Mouse (Mus musculus) urinary bladder, postnatal 4 days (tissue): ENCODE data around the gene Cela2a.
A peak's percentile ranks its signal among the peaks of the same experiment; 100 is the strongest.

ENCODE experiments used
- DNase-seq, 2 experiments: peaks; one replicate each; pipeline ENCODE4 v3.0.0; 2021 to 2022; ENCODE audit warnings: low spot score in 2 of 2

The Cela2a gene

DNA sequence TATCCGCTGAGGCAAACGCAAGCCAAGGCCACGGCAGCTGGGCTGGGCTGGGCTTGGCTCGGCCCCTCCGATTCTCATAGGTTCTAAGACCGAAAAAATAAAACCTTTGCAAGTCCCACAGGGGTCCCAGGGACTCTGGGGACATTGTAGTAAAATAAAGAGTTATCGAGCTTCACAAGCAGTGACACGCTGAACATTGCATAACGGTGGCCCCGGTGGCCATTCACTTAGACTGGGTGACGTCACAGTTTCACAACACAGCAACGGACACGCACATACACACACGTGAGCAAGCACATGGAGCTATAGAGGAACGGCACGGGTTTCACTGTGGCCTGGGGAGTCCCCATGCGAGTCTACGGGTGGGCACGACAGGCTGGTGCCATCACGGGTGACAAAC, 32.5 kb upstream of the Cela2a start:
- no peak for DNase-seq

DNA sequence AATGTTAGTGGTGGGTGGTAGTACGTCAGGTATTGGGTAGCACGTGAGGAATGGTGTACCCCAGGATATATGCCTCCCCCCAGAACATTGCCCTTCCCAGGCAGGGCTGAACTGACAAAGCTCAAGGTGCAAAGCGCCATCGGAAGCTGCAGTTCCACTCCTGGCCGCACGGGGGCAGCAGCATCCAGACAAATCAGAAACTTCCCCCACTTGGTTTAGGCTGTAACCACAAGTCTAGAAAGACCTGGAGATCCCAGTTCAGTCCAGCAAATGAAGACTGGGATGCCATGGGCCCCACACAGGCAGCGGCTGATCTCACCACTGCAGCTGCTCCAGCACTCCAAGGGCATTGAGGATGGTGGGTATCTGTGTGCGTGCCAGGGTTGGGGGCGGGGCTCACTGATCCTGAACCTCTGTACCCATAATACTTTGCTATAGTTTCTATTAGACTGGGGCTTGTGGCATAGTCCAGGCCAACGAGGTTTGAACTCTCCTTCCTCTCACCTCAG, 31.5 kb upstream of the Cela2a start:
- peak; percentile 71 to 85 for DNase-seq

DNA sequence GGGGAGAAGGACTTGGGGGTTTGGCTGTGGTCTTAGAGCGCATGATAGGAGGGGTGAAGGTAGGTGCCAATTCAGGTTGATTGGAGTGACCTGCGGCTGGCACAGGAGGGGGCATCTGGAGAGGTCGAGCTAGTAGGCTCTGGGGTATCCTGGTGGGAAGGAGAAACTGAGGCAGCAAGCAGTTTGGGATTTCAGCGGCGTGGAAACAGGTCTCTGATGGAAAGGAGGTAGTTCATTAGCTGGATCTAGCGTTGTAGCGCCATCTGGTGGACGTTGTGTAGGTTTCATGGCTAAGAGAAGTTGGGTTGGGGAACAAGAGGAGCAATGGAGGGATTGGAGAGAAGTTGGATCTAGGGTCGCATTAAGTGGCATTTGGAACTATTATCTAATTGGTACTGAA, 27.5 kb upstream of the Cela2a start:
- no peak for DNase-seq

DNA sequence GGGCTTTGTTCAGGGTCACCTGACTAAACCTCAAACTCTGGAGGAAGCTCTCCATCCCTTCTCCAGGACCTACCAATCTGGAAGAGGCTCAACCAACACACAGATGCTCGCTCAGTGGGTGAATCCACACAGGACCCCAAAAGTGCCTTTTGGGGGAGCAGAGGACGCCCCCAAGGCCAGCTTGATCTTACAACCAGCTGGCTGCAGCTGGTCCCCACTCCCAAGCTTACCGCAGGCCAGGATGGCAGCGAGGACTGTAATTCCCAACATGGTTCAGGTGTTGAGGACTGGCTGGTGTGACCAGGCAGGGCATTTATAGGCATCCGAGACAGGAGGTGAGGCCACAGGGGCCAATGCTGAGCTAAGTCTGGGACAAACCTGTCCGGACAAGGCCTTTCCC, 20.0 kb upstream of the Cela2a start, which contains the start of gene Ctrc:
Gene Ctrc, minus strand, starts transcription at position 361 of the 400 bp plus-strand sequence.
- DNase-seq, result no peak

DNA sequence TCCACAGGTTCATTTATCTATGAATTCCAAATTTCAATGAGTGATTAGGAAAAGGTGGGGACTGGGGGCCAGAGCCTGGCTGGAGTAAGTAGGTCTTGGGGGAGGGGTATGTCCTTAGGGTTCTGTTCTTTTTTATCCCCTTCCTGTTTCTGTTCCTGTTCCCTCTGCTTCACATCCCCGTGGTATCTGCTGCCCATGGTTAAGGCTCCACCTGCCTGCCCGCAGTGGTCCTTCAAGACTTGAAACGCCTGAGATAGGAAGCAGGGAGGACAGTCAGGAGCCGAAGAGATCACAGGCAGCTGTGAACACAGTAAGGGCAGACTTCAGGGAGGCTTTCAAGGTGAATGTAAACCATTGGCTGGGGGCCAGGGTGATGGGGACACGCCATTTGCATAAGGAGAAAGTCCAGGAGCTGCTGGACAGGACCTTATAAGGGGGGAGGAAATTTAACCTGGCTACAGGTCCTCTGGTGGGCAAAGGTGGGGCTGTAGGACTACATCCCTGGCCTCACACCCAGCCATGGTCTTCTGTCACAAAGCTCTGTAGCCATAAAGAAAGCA, 8.7 kb upstream of the Cela2a start:
- DNase-seq, result no peak

DNA sequence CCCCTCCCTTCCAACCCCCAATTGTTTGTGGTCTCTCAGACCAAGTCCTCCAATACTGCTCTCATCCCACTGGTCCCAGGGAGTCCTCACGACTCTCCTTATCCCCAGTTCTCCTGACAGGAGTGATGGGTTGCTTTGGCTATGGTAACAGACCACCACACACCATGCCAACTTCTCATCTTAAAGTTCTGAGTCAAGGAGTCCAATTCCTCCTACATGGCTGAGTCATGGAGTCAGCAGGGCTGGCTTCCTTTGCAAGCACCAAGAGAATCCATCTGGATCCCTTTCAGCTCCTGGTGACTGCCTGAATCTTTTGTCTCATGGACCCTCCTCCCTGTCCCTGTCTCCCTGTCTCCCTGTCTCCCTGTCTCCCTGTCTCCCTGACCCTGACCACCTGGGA, 8.0 kb upstream of the Cela2a start:
- DNase-seq, result no peak

DNA sequence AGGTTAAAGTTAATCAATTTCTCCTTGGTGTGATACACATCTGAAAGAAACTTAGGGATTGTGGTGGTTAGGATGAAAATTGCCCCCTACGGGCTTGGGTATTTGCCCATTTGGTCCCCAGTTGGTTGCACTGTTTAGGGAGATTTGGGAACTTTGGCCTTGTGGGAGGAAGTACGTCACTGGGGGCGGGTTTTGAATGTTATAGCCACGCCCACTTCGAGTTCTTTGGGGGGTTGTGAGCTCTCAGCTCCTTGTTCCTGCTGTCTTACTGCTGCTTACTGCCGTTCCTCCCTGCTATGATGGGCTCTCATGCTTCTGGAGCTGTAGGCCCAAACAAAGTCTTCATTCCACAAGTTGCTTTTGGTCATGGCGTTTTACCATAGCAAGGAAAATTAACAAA, 5.4 kb upstream of the Cela2a start:
- no peak for DNase-seq

DNA sequence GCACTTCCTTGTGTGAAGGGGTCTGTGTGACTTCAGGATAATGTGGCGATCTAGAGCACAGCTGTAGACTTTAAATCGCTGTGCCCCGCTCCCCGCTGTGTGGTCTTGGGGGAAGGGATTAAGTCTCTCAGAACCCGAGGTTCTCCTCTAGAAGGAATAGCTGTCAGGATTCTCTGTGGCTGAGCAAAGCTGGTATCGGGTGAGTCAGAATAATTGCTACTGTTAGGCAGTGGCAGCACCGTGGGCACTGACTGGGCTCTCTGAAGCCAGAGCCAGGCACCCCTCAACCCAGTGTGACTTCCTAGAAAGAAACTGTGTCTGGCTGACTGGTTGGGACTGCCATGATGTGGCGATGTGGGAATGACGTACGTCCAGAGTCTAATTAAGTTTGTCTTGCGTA, 4.4 kb upstream of the Cela2a start:
- no peak for DNase-seq

DNA sequence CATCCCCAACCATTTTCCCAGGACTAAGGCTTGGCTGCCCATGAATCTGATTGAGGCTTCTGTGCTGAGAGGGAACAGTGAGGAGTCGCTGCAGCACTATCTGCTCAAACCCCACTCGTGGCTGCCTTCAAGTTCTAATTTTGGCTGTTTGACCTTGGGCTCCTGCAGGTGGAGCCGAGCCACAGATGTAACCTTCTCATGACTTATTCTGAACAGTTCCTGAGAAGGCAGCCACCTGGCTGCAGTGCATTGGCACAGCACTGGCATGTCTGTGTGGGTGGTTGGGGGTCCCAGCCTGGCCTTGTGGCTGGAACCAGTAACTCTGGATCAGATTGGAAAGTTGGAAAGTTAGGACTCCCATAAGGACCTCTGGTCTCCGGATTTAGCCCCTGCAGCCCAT, 2.2 kb upstream of the Cela2a start:
- DNase-seq, result no peak

DNA sequence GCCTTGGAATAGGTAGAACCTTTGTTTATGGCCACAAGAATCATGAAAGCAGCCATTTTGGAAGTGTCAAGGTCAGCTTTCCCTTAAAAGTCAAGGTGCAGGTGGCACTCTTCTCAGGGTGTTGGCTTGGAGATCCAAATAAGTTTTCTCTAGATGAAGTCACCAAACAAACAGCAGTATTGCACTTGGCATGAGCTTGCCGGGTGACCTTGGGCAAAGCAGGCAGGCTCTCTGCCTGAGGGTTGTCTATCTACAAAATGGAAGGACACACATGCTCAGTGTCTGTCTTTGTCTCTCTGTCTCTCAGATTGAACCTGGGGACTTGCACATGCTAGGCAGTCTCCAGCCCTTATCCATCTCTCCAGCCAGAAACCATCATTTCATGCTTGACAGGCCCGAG, 1.4 kb upstream of the Cela2a start:
- DNase-seq, result no peak

DNA sequence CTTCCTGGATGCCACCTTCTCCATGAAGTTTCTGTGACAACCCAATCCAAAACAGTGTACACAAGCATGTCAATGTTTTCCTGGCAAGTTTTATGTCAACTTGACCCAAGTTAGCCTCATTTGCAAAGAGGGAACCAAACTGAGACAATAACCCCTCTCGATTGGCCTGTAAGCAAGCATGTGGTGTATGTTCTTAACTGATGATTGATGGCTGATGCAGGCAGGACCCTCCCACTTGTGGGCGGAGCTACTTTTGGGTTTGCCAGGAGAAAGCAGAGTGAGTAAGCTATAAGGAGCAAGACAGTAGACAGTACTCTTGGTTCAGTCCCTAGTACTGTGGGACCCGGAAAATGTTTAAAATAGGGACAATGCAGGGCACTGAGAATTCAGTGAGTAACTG, 3.0 kb downstream of the Cela2a start:
- no peak for DNase-seq

DNA sequence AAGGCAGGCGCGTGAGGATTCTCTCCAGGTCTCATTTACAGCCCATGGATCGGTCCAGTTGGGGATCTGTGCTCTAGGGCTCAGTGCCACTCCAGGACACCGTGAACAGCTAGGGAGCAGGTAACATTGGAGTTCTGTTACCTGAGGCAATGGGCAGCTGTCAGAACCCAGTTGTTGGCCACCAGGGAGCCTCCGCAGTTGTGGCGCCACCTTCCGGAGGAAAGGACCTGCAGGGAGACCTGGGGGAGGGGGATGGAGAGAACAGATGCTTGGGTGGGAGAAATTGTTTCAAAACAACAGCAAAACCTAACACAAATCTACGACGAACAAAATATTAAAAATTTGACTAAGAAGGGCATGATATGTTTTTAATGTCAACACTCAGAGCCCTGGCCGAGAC, 3.9 kb downstream of the Cela2a start:
- DNase-seq, result no peak

DNA sequence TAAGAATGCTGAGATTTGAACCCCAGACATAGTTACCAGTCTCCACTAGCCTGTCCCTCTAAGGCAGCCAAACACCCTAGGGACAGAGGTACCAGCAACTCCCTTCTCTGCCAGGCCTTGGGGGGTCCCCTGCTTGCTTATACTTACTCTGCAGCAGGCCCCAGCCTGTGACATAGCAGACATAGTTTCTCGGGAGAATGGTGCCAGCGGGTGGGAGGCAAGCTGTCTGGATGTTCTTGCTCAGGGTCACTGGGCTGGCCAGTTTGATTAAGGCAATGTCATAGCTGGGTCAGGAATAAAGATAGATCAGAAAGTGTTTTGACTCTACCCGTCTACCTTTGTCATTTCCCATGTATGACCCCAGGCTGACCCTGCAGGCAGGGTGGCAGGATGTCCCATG, 4.8 kb downstream of the Cela2a start:
- DNase-seq, result no peak

DNA sequence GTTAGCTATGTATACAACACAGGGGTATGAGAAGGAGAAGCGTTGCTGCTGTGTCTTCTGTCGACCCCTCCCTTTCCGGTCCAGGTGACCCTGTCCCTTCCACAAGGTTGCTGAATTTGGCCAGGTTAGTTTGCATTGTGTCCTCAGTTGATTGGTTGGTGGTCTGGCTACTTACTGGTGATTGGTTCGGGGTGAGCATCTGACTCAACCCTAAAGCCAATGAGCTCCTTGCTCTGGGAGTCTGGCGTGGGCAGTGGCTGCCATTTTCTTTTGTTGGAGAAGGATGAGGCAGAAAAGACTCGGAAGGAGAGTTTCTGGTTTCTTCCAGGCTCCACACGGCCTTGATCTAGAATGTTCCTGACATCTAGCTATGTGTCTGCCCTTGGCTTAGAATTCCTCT, 6.6 kb downstream of the Cela2a start:
- peak in 1 of 2 experiments; percentile 38 for DNase-seq

DNA sequence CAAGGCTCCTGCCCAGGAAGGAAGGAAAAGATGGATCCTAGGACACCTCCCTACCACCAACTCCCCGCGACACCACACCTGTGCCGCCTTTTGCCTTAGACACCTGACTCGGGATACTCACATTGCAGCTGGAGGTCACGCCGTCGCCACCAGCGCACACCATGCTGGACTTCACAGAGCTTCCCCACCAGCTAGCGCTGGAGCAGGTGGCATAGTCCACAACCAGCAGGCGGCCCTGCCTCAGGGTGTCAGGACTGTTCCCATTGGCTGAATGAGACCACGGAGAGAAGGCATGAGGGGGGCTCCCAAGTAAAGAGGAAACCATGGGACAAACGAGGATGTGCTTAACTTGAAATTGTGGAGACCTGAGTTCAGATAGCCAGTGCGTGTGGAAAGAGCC, 7.1 kb downstream of the Cela2a start:
- peak in 1 of 2 experiments; percentile 51 for DNase-seq

DNA sequence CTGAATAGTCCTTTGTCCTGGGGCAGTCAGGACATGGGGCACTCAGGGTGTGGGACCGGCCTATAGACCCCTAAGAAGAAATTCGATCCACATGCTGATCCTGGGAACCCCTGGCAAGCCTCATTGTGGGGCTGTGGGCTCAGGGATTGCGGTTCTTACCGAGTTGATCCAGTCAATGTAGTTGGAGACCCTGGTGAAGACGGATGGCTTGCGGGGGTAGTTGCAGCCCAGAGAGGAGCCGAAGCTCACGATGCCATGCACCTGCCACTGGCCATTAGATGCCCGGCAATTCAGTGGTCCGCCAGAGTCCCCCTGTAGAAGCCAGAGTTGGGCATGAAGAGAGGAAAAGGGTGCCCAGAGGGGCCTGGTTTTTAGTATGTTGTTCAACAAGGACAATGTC, 8.3 kb downstream of the Cela2a start:
- DNase-seq, result peak in 1 of 2 experiments; percentile 52

DNA sequence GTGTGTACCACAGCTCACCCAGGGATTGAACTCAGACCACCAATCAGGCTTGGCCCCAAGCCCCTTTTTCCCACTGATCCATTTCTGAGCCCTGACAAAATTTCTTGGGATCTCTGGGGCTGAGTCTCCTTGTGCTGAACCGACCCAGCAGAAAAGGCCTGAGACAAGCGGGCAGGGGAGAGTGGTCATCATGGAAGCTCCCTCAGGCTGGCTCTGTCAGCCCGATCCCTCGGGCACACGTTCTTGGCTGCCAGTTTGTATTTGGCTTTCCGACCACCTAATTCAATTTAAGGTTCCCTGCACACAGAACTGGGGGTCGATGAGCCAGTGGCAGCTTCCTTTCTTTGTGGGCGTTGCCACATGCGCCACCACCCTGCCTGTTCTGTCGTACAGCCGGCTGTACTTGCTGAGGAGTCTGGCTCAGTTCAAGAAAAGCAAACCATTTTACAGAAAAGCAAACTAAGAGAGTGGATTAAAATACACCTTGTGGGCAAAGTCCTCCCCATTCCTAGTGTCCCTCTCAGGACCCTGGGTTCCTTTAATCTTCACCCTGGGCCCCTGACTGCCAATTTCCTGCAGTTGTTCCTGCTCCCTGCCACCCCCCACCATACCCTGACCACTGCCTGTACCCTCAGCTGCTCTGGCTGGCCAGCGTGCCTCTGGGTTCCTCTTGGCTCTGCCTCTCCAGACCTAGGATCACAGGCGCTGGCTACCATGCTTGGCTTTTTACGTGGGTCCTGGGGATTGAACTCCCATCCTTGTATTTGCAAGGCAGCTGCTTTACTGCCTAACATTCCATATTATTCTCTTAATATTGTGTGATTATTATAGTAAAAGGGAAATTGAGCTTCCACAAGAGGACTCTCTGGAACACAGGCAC, 8.9 kb downstream of the Cela2a start:
- DNase-seq, result peak in 1 of 2 experiments; percentile 47

DNA sequence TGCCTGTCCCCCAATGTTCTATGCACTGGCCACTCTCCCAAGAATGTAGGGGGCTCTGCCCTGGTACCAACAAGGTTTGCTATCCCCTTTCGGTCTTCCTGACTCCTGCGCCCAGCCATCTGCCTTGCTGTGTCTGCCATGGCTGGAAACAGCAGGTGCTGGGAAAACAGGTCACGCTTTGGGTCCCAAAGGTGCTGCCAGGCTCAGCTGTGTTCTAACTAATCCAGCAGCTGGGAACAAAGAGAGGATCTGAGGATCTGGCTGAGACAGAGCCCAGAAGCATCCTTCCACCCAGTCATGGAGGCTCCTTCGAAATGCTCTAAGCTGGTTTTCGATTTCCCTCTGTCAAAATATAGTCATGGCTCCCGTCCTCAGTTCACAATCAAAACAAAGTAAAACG, 9.7 kb downstream of the Cela2a start:
- DNase-seq, result peak in 1 of 2 experiments; percentile 45

DNA sequence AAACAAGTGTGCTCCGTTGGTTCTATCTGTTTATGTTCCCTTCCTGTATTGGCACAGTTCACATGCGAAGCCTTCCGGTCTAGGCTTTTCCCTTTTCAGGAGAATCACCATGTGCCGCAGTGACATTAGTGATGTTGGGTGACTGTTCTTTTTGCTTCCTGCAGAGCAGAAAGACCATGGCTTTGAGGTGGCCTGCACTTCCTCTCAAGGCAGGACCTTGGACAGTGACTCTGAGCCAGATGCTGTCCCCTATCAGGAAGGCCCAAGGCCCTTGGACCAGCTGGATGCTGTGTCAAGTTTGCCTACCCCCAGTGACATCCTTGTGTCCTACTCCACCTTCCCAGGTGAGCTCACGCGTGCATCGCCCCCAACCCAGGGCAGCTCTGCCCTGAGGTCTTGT, 14.6 kb downstream of the Cela2a start:
- DNase-seq, result peak in 1 of 2 experiments; percentile 52

DNA sequence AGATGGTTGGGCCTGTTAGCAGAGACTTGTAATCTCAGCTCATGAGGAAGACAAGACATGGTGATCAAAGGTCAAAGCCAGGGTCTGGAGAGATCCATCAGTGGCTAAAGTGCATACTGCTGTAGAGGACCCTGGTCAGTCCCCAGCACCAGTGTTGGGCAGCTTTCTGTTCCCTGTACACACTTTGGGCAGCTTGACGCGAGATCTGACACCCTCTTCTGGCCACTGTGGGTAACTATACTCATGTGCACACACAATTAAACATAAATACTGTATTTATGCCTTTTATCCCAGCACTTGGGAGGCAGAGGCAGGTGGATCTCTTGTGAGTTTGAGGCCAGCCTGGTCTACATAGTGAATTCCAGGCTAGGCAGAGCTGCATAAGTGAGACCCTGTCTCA, 15.0 kb downstream of the Cela2a start:
- DNase-seq, result peak in 1 of 2 experiments; percentile 45

DNA sequence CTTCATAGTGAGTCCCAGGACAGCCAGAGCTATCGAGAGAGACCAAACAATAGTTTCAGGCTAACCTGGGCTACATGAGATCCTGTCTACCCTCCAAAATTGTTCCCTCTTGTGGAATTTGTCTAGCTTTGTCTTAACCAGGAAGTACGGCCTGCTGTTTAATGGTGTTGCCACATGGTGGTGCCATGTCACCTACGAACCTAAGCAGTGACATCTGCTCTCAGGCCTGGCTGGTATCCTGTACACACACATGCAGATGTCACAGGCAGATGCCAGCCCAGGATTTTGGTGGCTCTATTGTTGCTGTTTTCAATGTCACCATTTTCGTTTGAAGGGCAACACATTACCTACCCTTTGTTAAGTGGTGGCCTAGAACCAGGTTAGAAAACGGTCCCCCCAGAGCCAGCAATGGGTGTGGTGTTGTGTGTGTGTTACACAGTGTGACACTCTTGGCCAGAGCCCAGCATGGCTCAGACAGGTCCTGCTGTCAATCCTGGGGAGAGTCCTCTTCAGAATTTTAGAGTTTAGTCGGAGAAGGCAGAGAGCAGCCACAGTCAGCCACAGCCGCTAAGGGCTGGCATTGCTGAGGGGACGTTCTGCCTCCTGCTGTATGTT, 16.0 kb downstream of the Cela2a start:
- DNase-seq, result peak in 1 of 2 experiments; percentile 45

DNA sequence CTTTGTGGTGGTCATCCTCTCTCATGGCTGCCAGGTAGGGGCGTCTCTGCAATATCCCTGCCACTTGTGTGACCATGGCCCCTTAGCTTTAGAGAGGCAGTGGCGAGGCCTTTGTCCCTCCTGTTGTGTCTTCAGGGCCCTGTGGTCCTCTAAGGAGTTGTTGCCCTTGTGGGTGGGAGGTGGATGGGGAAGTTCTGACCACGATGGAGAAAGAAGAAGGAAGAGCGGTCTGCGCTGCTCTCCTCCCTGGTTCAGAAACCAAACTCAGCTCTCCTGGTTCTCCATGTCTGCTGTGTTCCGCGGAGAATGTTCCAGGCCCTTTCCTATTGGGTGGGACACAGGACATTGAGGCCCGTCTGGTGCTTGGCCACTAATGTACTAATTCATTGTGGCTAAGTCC, 20.1 kb downstream of the Cela2a start:
- DNase-seq, result peak in 1 of 2 experiments; percentile 55

DNA sequence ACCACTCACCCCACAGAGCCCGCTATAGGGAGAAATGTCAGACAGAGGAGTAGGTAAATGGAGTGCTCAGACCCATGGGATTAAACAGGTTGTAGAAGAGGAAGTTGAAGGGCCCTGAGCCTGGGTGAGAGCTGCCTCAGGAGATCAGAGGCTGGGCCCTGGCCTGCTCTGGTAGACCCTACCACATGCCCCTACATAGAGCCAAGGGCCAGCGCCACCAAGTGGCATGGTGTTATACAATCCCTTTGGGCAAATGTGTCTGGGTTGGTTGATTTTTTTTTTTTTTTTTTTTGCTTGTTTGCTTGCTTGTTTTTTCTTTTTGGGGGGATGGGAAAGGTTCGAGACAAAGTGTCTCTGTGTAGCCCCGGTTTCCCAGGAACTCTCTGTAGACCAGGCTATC, 21.9 kb downstream of the Cela2a start:
- no peak for DNase-seq
